Mouse (Mus musculus) limb, embryonic 15.5 days (tissue): Measurements from ENCODE around the gene Celsr1. TPM values are rescaled to one million over a fixed set of nuclear protein-coding genes. Genes with fewer than 3 reads are reported as not detected.

Experiments used
- ATAC-seq: fragments of 200-750 bp; cut with Nextera tagmentation; 2 replicates; pipeline ENCODE4 v1.8.0; 2017; ENCODE audit warnings: low read depth, moderate TSS enrichment; ENCODE audit not compliant: insufficient number of reproducible peaks, low FRiP score, low TSS enrichment
- H3K27ac ChIP-seq: fragments of 300-500 bp; sonication (generic); 2 replicates; pipeline ENCODE4 v1.5.1; 2015; ENCODE audit warnings: moderate library complexity, mild to moderate bottlenecking, inconsistent platforms
- H3K27me3 ChIP-seq: fragments of 300-500 bp; sonication (generic); 2 replicates; pipeline ENCODE4 v1.6.1; 2015; ENCODE audit warnings: inconsistent platforms
- H3K36me3 ChIP-seq: fragments of 300-500 bp; sonication (generic); 2 replicates; pipeline ENCODE4 v1.6.1; 2015; ENCODE audit warnings: inconsistent platforms
- H3K4me1 ChIP-seq: fragments of 300-500 bp; sonication (generic); 2 replicates; pipeline ENCODE4 v1.6.1; 2015; ENCODE audit warnings: inconsistent platforms
- H3K4me2 ChIP-seq: fragments of 300-500 bp; sonication (generic); 2 replicates; pipeline ENCODE4 v1.6.1; 2015; ENCODE audit warnings: mild to moderate bottlenecking, inconsistent platforms
- H3K4me3 ChIP-seq: fragments of 300-500 bp; sonication (generic); 2 replicates; pipeline ENCODE4 v1.5.1; 2015; ENCODE audit warnings: mild to moderate bottlenecking, inconsistent platforms
- H3K9ac ChIP-seq: fragments of 300-500 bp; sonication (generic); 2 replicates; pipeline ENCODE4 v1.6.1; 2015; ENCODE audit warnings: inconsistent platforms
- H3K9me3 ChIP-seq: fragments of 300-500 bp; sonication (generic); 2 replicates; pipeline ENCODE4 v1.6.1; 2016; ENCODE audit warnings: inconsistent platforms
- WGBS: fragments of 180-500 bp; shearing (Covaris S2); methylation state at CpG from one replicate; pipeline ENCODE4 v1.1.7; 2015; 5-methylcytosine and 5-hydroxymethylcytosine counted together
- polyA plus RNA-seq: library from polyadenylated mRNA; unstranded; fragments of >200 nt; fragmentation: Nextera tagmentation; extraction: Ambion mirVana; gene quantifications from 2 replicates; pipeline ENCODE4 v1.2.1, GENCODE M21; 2015

Gene Celsr1
- polyA plus RNA-seq, result 2.7 and 3.6 TPM in 2 replicates

DNA sequence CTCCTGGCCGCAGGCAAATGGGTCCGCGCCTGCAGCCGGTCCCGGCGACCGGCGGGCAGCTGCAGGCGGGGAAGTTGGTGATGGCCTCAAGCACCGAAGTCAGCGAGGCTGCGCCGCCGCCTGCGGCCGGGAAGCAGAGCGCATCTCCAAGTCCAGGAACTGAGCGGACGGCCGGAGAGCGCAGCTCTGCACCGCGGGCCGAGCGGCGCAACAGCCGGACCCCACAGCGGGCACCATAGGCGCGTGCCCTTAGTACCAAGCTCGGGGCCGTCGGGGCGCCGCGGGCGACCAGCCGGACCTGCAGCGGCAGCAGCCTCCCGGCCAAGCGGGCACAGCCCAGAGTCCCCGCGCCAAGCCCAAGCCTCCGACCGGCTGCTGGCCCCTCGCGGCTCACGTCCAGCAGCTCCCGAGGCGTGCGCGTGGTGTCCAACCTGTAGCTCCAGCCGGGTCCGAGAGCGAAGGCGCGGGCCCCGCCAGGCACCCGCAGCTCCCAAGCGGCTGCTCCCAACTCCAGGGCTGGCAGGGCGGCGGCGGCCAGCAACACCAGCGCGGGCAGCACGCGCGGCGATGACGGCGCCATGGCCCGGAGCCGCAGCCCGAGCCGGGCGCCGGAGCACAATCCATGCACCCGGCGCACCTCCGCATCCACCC is at the start of gene Celsr1:
Celsr1 (minus strand) TSS at position 587 of the 651 bp plus-strand sequence.
- peaks cover 27% of the 10 kb centered on the region for H3K27me3 ChIP-seq
- WGBS, result under 1% methylated on average over 76 of the region's 80 CpGs
- H3K9ac ChIP-seq, result peak within 1 kb of the TSS; percentile 37
- peaks cover 46% of the 10 kb centered on the region for H3K4me1 ChIP-seq
- peak within 1 kb of the TSS; percentile 56 for H3K4me3 ChIP-seq
- peak within 1 kb of the TSS; percentile 95 for H3K4me2 ChIP-seq
- peaks cover 5% of the 10 kb centered on the region for H3K36me3 ChIP-seq
- no peaks in the 10 kb centered on the region for H3K9me3 ChIP-seq
- peak within 1 kb of the TSS; percentile 79 for H3K27ac ChIP-seq
- no peak for ATAC-seq

GRCm38 (mm10) chr15:86083261-86083741 is 49.7 kb upstream of the Celsr1 start:
- Histone ChIP-seq H3K4me3 (no peak overlapping the region), H3K27me3 (no peaks in the 10 kb centered on the region), H3K27ac (no peak overlapping the region), H3K4me2 (no peak overlapping the region), H3K9me3 (no peaks in the 10 kb centered on the region), H3K9ac (no peak overlapping the region), H3K4me1 (peaks cover 77% of the 10 kb centered on the region), H3K36me3 (no peaks in the 10 kb centered on the region)
- WGBS, result 39% methylated on average over 6 of the region's 6 CpGs
- no peak for ATAC-seq

GRCm38 (mm10) chr15:86082551-86082961 is 49.0 kb upstream of the Celsr1 start:
- Histone ChIP-seq H3K9ac (no peak overlapping the region), H3K9me3 (no peaks in the 10 kb centered on the region), H3K36me3 (no peaks in the 10 kb centered on the region), H3K27ac (no peak overlapping the region), H3K27me3 (no peaks in the 10 kb centered on the region), H3K4me3 (no peak overlapping the region), H3K4me2 (no peak overlapping the region), H3K4me1 (peaks cover 71% of the 10 kb centered on the region)
- ATAC-seq, result no peak
- WGBS, result 84% methylated on average over 11 of the region's 11 CpGs

DNA sequence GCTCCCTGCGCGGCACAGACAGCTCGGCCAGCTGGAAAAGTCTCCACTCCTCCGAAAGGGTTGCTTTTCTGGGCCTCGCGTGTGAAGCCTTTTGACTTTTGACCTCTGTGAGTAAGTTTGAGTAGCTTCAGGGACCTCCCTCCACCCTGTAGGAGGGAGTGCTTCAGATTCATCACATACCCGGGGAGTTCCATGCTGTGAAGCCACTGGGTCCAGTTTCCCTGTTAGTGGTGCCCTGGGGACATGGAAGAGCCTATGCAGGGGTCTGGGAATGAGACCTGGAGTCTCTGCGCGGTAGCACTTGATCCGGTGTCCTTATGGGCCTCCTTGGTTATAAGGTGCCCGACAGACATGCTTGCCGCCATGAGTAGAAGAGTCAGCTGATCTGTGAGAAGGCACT is 48.1 kb upstream of the Celsr1 start:
- no peak overlapping the region for H3K4me3 ChIP-seq
- no peaks in the 10 kb centered on the region for H3K36me3 ChIP-seq
- peaks cover 62% of the 10 kb centered on the region for H3K4me1 ChIP-seq
- no peak overlapping the region for H3K9ac ChIP-seq
- no peaks in the 10 kb centered on the region for H3K9me3 ChIP-seq
- no peak overlapping the region for H3K27ac ChIP-seq
- H3K27me3 ChIP-seq, result no peaks in the 10 kb centered on the region
- no peak for ATAC-seq
- 68% methylated on average over 12 of the region's 12 CpGs for WGBS
- no peak overlapping the region for H3K4me2 ChIP-seq

DNA sequence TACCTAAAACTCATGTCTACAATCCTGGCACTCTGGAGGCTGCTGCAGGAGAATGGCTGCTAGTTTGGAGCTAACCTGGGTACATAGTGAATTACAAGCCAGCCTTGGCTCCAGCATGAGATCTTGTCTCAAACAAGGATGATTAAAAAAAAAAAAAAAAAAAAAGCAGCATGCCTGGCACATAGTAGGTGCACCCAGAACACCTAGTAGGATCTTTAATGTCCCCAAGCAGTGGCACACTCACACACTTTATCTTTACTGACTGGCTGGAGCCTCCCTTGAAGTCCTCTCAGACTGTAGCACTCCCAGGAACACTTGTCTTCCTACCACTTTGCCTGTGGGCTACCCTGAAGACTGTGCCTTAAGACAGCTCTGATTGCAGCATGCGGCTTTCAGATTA is 46.8 kb upstream of the Celsr1 start:
- Histone ChIP-seq H3K4me2 (no peak overlapping the region), H3K36me3 (no peaks in the 10 kb centered on the region), H3K4me1 (peaks cover 58% of the 10 kb centered on the region), H3K4me3 (no peak overlapping the region), H3K27me3 (no peaks in the 10 kb centered on the region), H3K27ac (no peak overlapping the region), H3K9me3 (no peaks in the 10 kb centered on the region), H3K9ac (no peak overlapping the region)
- ATAC-seq, result no peak
- WGBS, result 86% methylated on average over 1 of the region's 1 CpGs

GRCm38 (mm10) chr15:86079876-86080275 is 46.3 kb upstream of the Celsr1 start:
- H3K4me1 ChIP-seq, result peaks cover 54% of the 10 kb centered on the region
- 43% methylated on average over 4 of the region's 4 CpGs for WGBS

DNA sequence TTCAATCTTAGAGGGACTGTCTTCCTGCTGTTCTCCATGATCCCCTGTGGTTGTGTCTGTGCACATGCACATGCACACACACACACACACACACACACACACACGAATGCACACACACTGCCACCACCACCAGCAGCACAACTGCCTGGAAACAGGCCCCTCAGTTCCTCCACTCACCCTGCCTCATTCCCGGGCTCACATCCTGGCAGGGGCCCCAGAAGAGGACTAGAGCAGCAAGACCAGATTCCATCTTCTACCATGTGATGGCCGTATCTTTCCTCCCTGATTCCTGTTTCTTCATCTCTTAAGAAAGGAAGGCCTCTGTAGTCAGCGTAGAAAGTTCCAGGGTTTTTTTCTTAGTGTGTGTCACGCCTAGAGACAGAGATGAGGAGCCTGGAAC is 45.9 kb upstream of the Celsr1 start:
- no peak overlapping the region for H3K4me3 ChIP-seq
- no peaks in the 10 kb centered on the region for H3K27me3 ChIP-seq
- 0 out of 2 replicates have a peak overlapping the region, but pooled peaks have one; percentile 17 for H3K27ac ChIP-seq
- no peak overlapping the region for H3K9ac ChIP-seq
- H3K36me3 ChIP-seq, result 0 out of 2 replicates have a peak, but pooled peaks cover 2% of the 10 kb centered on the region
- no peak overlapping the region for H3K4me2 ChIP-seq
- 56% methylated on average over 5 of the region's 5 CpGs for WGBS
- H3K9me3 ChIP-seq, result no peaks in the 10 kb centered on the region
- ATAC-seq, result no peak
- H3K4me1 ChIP-seq, result peaks cover 50% of the 10 kb centered on the region

More at GRCm38 (mm10) chr15:86079876-86080275, 46.3 kb upstream of the Celsr1 start:
- Histone ChIP-seq H3K36me3 (no peaks in the 10 kb centered on the region), H3K27ac (0 out of 2 replicates have a peak overlapping the region, but pooled peaks have one; percentile 17), H3K9me3 (no peaks in the 10 kb centered on the region), H3K9ac (no peak overlapping the region), H3K4me3 (no peak overlapping the region), H3K27me3 (no peaks in the 10 kb centered on the region), H3K4me2 (no peak overlapping the region)
- no peak for ATAC-seq

DNA sequence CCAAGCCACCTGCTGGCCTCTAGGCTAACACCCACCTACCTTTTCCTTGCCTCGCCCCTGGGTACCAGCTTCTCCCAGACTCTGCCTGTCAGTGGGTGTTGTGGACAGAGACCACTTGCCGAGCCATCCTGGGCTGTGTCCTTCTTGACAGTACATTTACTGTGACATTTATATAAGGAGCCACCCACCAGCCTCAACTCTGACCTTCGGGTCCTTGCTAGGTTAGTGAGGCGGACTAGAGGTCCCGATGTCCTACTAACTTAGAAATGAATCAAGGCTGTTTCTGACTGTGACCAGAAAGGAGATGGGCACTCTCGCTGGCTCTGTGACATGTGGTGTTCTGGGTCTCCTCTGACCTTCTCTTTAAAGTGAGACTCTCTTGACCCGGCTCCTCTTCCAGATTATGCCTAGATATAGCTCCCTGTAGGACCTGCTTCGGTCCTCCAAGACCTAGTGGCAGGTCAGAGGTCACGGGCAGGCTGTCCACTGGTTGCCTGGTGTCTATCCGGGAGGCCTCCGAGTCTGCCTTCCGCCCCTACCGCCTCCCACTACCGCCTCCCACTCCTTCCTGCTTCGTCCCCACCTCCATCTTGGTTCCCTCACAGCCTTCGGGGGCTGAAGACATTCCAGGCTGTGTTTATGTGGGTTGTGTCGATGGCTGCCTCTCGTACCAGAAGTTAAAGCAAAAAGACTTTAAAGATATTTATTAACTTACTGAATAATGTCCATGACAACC is 45.1 kb upstream of the Celsr1 start:
- Histone ChIP-seq H3K36me3 (0 out of 2 replicates have a peak, but pooled peaks cover 2% of the 10 kb centered on the region), H3K27me3 (no peaks in the 10 kb centered on the region), H3K4me1 (peaks cover 46% of the 10 kb centered on the region), H3K9ac (no peak overlapping the region), H3K4me2 (no peak overlapping the region), H3K4me3 (no peak overlapping the region), H3K27ac (no peak overlapping the region; the same call in 1 of the 2 replicates), H3K9me3 (no peaks in the 10 kb centered on the region)
- ATAC-seq, result no peak
- 59% methylated on average over 18 of the region's 18 CpGs for WGBS

- Histone ChIP-seq H3K36me3 (0 out of 2 replicates have a peak, but pooled peaks cover 2% of the 10 kb centered on the region), H3K9ac (no peak overlapping the region), H3K9me3 (no peaks in the 10 kb centered on the region), H3K4me2 (no peak overlapping the region), H3K27me3 (no peaks in the 10 kb centered on the region), H3K27ac (no peak overlapping the region), H3K4me3 (no peak overlapping the region), H3K4me1 (peaks cover 38% of the 10 kb centered on the region)
- WGBS, result 78% methylated on average over 5 of the region's 5 CpGs
- ATAC-seq, result no peak
Observed at GRCm38 (mm10) chr15:86077934-86078333, 44.4 kb upstream of the Celsr1 start.

DNA sequence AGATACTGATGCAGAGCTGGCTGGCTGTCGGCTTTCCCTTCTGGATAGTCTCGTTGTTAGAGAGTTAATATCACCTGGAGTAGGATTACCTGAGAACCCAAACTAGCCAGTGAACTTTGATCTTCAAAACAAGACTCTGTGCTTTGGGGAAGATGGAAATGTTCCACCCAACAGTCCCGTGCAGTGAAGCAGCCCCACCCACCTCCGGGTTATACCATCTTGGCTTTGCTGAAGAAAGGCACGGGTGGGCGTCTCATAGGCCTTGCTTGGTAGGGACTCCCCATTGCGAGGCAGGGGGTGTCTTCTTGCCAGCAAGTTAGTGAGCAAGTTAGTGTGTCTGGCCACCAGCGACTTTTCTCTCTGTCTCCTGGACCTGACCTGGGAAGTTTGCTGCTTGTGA is 42.8 kb upstream of the Celsr1 start:
- no peak for ATAC-seq
- Histone ChIP-seq H3K4me3 (no peak overlapping the region), H3K4me1 (peaks cover 26% of the 10 kb centered on the region), H3K27ac (no peak overlapping the region), H3K9ac (no peak overlapping the region), H3K36me3 (0 out of 2 replicates have a peak, but pooled peaks cover 2% of the 10 kb centered on the region), H3K9me3 (no peaks in the 10 kb centered on the region), H3K4me2 (no peak overlapping the region), H3K27me3 (no peaks in the 10 kb centered on the region)
- WGBS, result 74% methylated on average over 8 of the region's 8 CpGs

DNA sequence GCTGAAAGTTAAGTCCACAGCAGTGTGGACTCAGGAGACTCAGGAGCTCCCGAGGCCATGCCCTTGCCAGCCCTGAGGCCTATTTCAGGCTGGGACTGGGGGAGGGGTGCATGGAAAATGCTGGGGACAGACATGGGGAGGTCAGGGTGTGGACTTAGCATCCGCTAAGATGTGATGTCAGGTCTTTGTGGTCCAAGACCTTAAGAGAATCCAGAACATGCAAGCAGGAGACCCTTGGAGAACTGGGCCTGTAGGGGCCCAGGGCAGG is 42.4 kb upstream of the Celsr1 start:
- H3K27ac ChIP-seq, result no peak overlapping the region
- H3K4me2 ChIP-seq, result no peak overlapping the region
- H3K36me3 ChIP-seq, result 0 out of 2 replicates have a peak, but pooled peaks cover 2% of the 10 kb centered on the region
- no peaks in the 10 kb centered on the region for H3K27me3 ChIP-seq
- H3K9ac ChIP-seq, result no peak overlapping the region
- ATAC-seq, result no peak
- no peak overlapping the region for H3K4me3 ChIP-seq
- H3K4me1 ChIP-seq, result peaks cover 26% of the 10 kb centered on the region
- 68% methylated on average over 2 of the region's 2 CpGs for WGBS
- H3K9me3 ChIP-seq, result no peaks in the 10 kb centered on the region
